Mouse (Mus musculus) liver, adult 2 months (tissue): ENCODE data around the gene Pwwp2b.
A peak's percentile ranks its signal among the peaks of the same experiment; 100 is the strongest.

Experiments
- CTCF ChIP-seq: fragments of 200-500 bp; IDR thresholded peaks from 2 replicates; pipeline ENCODE4 v1.5.1; 2011; ENCODE audit warnings: low read depth, low read length, control low read depth
- POLR2A ChIP-seq: fragments of 200-500 bp; IDR thresholded peaks from 2 replicates; pipeline ENCODE4 v1.6.1; 2011; ENCODE audit warnings: low read length, control low read depth; ENCODE audit not compliant: insufficient read depth; ENCODE audit errors: extremely low read depth

DNA sequence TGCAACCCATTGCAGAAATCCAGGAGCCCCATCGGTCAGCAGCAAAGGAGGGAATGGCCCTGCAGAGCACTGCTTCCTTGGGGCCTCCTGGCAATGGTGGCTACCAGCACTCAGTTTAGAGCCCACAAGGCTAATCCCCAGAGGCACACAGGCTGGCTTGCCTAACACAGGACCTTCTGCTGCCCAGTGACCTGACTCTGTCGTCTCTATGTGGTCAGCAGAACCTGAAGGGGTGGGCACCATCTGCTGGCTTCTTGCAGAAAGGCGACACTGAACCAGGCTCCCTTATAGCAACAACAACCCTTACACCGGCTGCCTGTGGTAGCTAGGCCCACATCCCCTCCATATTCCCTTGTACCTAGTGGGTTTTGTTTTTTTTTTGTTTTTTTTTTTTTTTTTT, 50.2 kb downstream of the Pwwp2b start:
- TF ChIP-seq POLR2A (no peak), CTCF (peak; percentile 44)
